Mouse (Mus musculus) lung, adult 2 months (tissue): Measurements from ENCODE around the gene Gm4353. TPM values are rescaled to one million over a fixed set of nuclear protein-coding genes. Genes with fewer than 3 reads are reported as not detected.
A peak's percentile ranks its signal among the peaks of the same experiment; 100 is the strongest.

ENCODE experiments used
- DNase-seq: peaks from one replicate; pipeline ENCODE4 v3.0.0; 2022
- H3K4me1 ChIP-seq: fragments of 200-500 bp; 2 replicates; pipeline ENCODE4 v1.6.1; 2011; ENCODE audit warnings: low read length; ENCODE audit not compliant: control insufficient read depth, insufficient read depth
- H3K4me3 ChIP-seq: fragments of 200-500 bp; replicated peaks from 2 replicates; pipeline ENCODE3; 2011; ENCODE audit warnings: low read depth, mild to moderate bottlenecking, control low read depth, low read length; ENCODE audit errors: extremely low read depth
- CTCF ChIP-seq: fragments of 200-500 bp; IDR thresholded peaks from 2 replicates; pipeline ENCODE4 v1.5.1; 2011; ENCODE audit warnings: mild to moderate bottlenecking, low read length, control low read depth; ENCODE audit not compliant: insufficient read depth
- POLR2A ChIP-seq: fragments of 200-500 bp; IDR thresholded peaks from 2 replicates; pipeline ENCODE4 v1.6.1; 2011; ENCODE audit warnings: low read depth, mild to moderate bottlenecking, control low read depth, low read length, borderline replicate concordance; ENCODE audit errors: extremely low read depth
- WGBS: fragments of 180-500 bp; shearing (Covaris S2); methylation state at CpG from one replicate; pipeline ENCODE4 v1.1.7; 2018; 5-methylcytosine and 5-hydroxymethylcytosine counted together
- polyA plus RNA-seq: library from polyadenylated mRNA; depleted of rRNA; stranded (reverse); fragments of >200 nt; gene quantifications from 2 replicates; pipeline ENCODE4 v1.2.3, GENCODE M21; 2012

Gene Gm4353
- polyA plus RNA-seq, 1 experiment = 0.33 TPM

GRCm38 (mm10) chr7:116092710-116093465 is 8.5 kb upstream of the Gm4353 start:
- TF ChIP-seq POLR2A (peak; percentile 91), CTCF (peak; percentile 44; the same call in 1 of the 2 replicates)
- peak overlapping the region; percentile 76 for H3K4me3 ChIP-seq
- WGBS = under 1% methylated on average over 38 of the region's 38 CpGs
- DNase-seq = peak; percentile 90
- H3K4me1 ChIP-seq = peaks cover 4% of the 10 kb centered on the region; the same call in 1 of the 2 replicates

- WGBS = 37% methylated on average over 1 of the region's 1 CpGs
- no peak for TF ChIP-seq CTCF
- no peak for TF ChIP-seq POLR2A
- Histone ChIP-seq H3K4me3 (no peak overlapping the region), H3K4me1 (no peaks in the 10 kb centered on the region)
- no peak for DNase-seq
Observed at GRCm38 (mm10) chr7:116060739-116061138, 23.7 kb downstream of the Gm4353 start.

- peaks cover 10% of the 10 kb centered on the region for H3K4me1 ChIP-seq
- WGBS = 30% methylated on average over 15 of the region's 15 CpGs
- no peak overlapping the region for H3K4me3 ChIP-seq
- DNase-seq = no peak
- TF ChIP-seq POLR2A = no peak
- TF ChIP-seq CTCF = no peak
Observed at GRCm38 (mm10) chr7:116040470-116041019, 43.9 kb downstream of the Gm4353 start.

- peak overlapping the region; percentile 52 for H3K4me3 ChIP-seq
- WGBS = under 1% methylated on average over 48 of the region's 48 CpGs
- TF ChIP-seq POLR2A (no peak), CTCF (peak; percentile 92)
- H3K4me1 ChIP-seq = peaks cover 10% of the 10 kb centered on the region
- peak; percentile 86 for DNase-seq
Observed at GRCm38 (mm10) chr7:116039538-116040466, 44.6 kb downstream of the Gm4353 start.

GRCm38 (mm10) chr7:116039196-116039537 is 45.3 kb downstream of the Gm4353 start, which contains the start of gene 1110004F10Rik:
1110004F10Rik (plus strand) TSS chr7:116039397.
- TF ChIP-seq CTCF = no peak
- no peak for TF ChIP-seq POLR2A
- DNase-seq = peak; percentile 15
- peaks cover 13% of the 10 kb centered on the region for H3K4me1 ChIP-seq
- 4% methylated on average over 11 of the region's 11 CpGs for WGBS
- peak within 1 kb of the TSS; percentile 52 for H3K4me3 ChIP-seq

- Histone ChIP-seq H3K4me3 (no peak within 1 kb of the TSS), H3K4me1 (peaks cover 13% of the 10 kb centered on the region)
- TF ChIP-seq CTCF (no peak), POLR2A (no peak)
- WGBS = 6% methylated on average over 11 of the region's 11 CpGs
- peak; percentile 8 for DNase-seq
Observed at GRCm38 (mm10) chr7:116038511-116038910, 45.9 kb downstream of the Gm4353 start, which contains the start of gene Sox6. Sox6 (minus strand) TSS chr7:116038796.

GRCm38 (mm10) chr7:116038024-116038423 is 46.4 kb downstream of the Gm4353 start:
- no peak for TF ChIP-seq CTCF
- no peak for TF ChIP-seq POLR2A
- Histone ChIP-seq H3K4me1 (peaks cover 13% of the 10 kb centered on the region), H3K4me3 (no peak overlapping the region)
- DNase-seq = no peak
- WGBS = 8% methylated on average over 13 of the region's 13 CpGs

- peaks cover 16% of the 10 kb centered on the region for H3K4me1 ChIP-seq
- H3K4me3 ChIP-seq = no peak overlapping the region
- 64% methylated on average over 18 of the region's 18 CpGs for whole genome bisulfite sequencing
- no peak for DNase-seq
- TF ChIP-seq POLR2A (no peak), CTCF (no peak)
Observed at GRCm38 (mm10) chr7:116036591-116037555, 47.6 kb downstream of the Gm4353 start.
